Mouse (Mus musculus) embryonic fibroblast, embryonic 13.5 days (primary cell): ENCODE measurements around the gene Slc35e4. TPM values are rescaled to one million over a fixed set of nuclear protein-coding genes. Genes with fewer than 3 reads are reported as not detected.
"Not testable (repeated sequence)": the region's sequence is repeated elsewhere in the genome, so short reads cannot be mapped to it uniquely, and the experiment has no call there.

Source experiments
- H3K27ac ChIP-seq: 2 replicates; pipeline ENCODE4 v1.5.1; 2012; ENCODE audit warnings: low read length, control low read depth, inconsistent platforms; ENCODE audit not compliant: insufficient read depth
- H3K4me1 ChIP-seq: 2 replicates; pipeline ENCODE4 v1.6.1; 2011; ENCODE audit warnings: low read length; ENCODE audit not compliant: control insufficient read depth, insufficient read depth
- H3K4me3 ChIP-seq: 2 replicates; pipeline ENCODE4 v1.5.1; 2011; ENCODE audit warnings: mild to moderate bottlenecking, control low read depth, low read length; ENCODE audit not compliant: insufficient read depth
- CTCF ChIP-seq: IDR thresholded peaks from 2 replicates; pipeline ENCODE4 v1.5.1; 2011; ENCODE audit warnings: mild to moderate bottlenecking, control low read depth, low read length, moderate library complexity, borderline replicate concordance; ENCODE audit not compliant: insufficient read depth
- POLR2A ChIP-seq: IDR thresholded peaks from 2 replicates; pipeline ENCODE4 v1.6.1; 2011; ENCODE audit warnings: low read depth, mild to moderate bottlenecking, control low read depth, low read length, moderate library complexity
- polyA plus RNA-seq: library from polyadenylated mRNA; stranded (reverse); fragments of >200 nt; gene quantifications from 2 replicates; pipeline ENCODE4 v1.2.4, GENCODE M21; 2011; ENCODE audit warnings: low read depth; ENCODE audit not compliant: missing spikeins, insufficient read length

Slc35e4 gene
- 12.0 and 13.1 TPM in 2 replicates for polyA plus RNA-seq

GRCm38 (mm10) chr11:3914109-3914840, at the start of gene Slc35e4:
TSS of gene Slc35e4 (minus strand) at chr11:3914664.
- Histone ChIP-seq H3K4me1 (0 out of 2 replicates have a peak, but pooled peaks cover 8% of the 10 kb centered on the region), H3K4me3 (peak within 1 kb of the TSS; percentile 65), H3K27ac (peak within 1 kb of the TSS; percentile 96)
- TF ChIP-seq CTCF: peak; percentile 87
- TF ChIP-seq POLR2A: peak; percentile 29; the same call in 1 of the 2 replicates

- no peak; the same call in 1 of the 2 replicates for TF ChIP-seq POLR2A
- TF ChIP-seq CTCF: no peak
- Histone ChIP-seq H3K4me3 (peak within 1 kb of the TSS; percentile 86), H3K4me1 (peaks cover 5% of the 10 kb centered on the region), H3K27ac (no peak within 1 kb of the TSS)
Observed at GRCm38 (mm10) chr11:3963610-3964415, 49.3 kb upstream of the Slc35e4 start, which contains the start of gene Pes1. TSS of gene Pes1 (plus strand) at chr11:3963975.

GRCm38 (mm10) chr11:3963155-3963554, 48.7 kb upstream of the Slc35e4 start:
- TF ChIP-seq CTCF (no peak), POLR2A (no peak; the same call in 1 of the 2 replicates)
- Histone ChIP-seq H3K4me3 (peak overlapping the region; percentile 28), H3K27ac (no peak overlapping the region), H3K4me1 (peaks cover 5% of the 10 kb centered on the region)

GRCm38 (mm10) chr11:3961761-3962160, 47.3 kb upstream of the Slc35e4 start:
- TF ChIP-seq CTCF (no peak), POLR2A (no peak)
- H3K27ac ChIP-seq: no peak overlapping the region
- H3K4me1 ChIP-seq: peaks cover 5% of the 10 kb centered on the region
- H3K4me3 ChIP-seq: no peak overlapping the region

- Histone ChIP-seq H3K4me3 (no peak overlapping the region), H3K4me1 (peaks cover 5% of the 10 kb centered on the region), H3K27ac (no peak overlapping the region)
- TF ChIP-seq CTCF (no peak), POLR2A (no peak)
Observed at GRCm38 (mm10) chr11:3960901-3961300, 46.4 kb upstream of the Slc35e4 start.

- H3K4me3 ChIP-seq, H3K4me1 ChIP-seq, H3K27ac ChIP-seq: not testable (repeated sequence)
Observed at GRCm38 (mm10) chr11:3955371-3955770, 40.9 kb upstream of the Slc35e4 start.

- not testable (repeated sequence) for H3K27ac ChIP-seq, H3K4me3 ChIP-seq, H3K4me1 ChIP-seq
Observed at GRCm38 (mm10) chr11:3954876-3955275, 40.4 kb upstream of the Slc35e4 start.

- TF ChIP-seq POLR2A (no peak), CTCF (no peak)
- no peak overlapping the region for H3K4me3 ChIP-seq
- H3K27ac ChIP-seq: no peak overlapping the region
- no peaks in the 10 kb centered on the region for H3K4me1 ChIP-seq
Observed at GRCm38 (mm10) chr11:3946386-3946785, 31.9 kb upstream of the Slc35e4 start.

- TF ChIP-seq POLR2A (no peak), CTCF (no peak)
- H3K4me3 ChIP-seq: no peak overlapping the region
- H3K27ac ChIP-seq: no peak overlapping the region
- no peaks in the 10 kb centered on the region for H3K4me1 ChIP-seq
Observed at GRCm38 (mm10) chr11:3941371-3941770, 26.9 kb upstream of the Slc35e4 start.

GRCm38 (mm10) chr11:3937321-3937874, 22.9 kb upstream of the Slc35e4 start:
- Histone ChIP-seq H3K27ac (no peak overlapping the region), H3K4me1 (no peaks in the 10 kb centered on the region), H3K4me3 (no peak overlapping the region)
- TF ChIP-seq CTCF (no peak), POLR2A (no peak)
